Mouse (Mus musculus) liver, embryonic 15.5 days (tissue): Measurements from ENCODE around the gene Pacs1. TPM values are rescaled to one million over a fixed set of nuclear protein-coding genes. Genes with fewer than 3 reads are reported as not detected.
"Not testable (repeated sequence)": the region's sequence is repeated elsewhere in the genome, so short reads cannot be mapped to it uniquely, and the experiment has no call there.

Experiments
- ATAC-seq: fragments of 200-750 bp; cut with Nextera tagmentation; 2 replicates; pipeline ENCODE4 v1.8.0; 2017; ENCODE audit warnings: moderate number of reproducible peaks, mild to moderate bottlenecking, moderate library complexity; ENCODE audit not compliant: insufficient read depth
- H3K27ac ChIP-seq: fragments of 300-500 bp; sonication (generic); replicated peaks from 2 replicates; pipeline ENCODE4 v1.5.1; 2015; ENCODE audit warnings: mild to moderate bottlenecking, inconsistent platforms
- H3K27me3 ChIP-seq: fragments of 300-500 bp; sonication (generic); 2 replicates; pipeline ENCODE4 v1.6.1; 2015; ENCODE audit warnings: mild to moderate bottlenecking, inconsistent platforms
- H3K36me3 ChIP-seq: fragments of 300-500 bp; sonication (generic); replicated peaks from 2 replicates; pipeline ENCODE4 v1.6.1; 2015; ENCODE audit warnings: moderate library complexity, mild to moderate bottlenecking, inconsistent platforms
- H3K4me1 ChIP-seq: fragments of 300-500 bp; sonication (generic); replicated peaks from 2 replicates; pipeline ENCODE4 v1.6.1; 2015; ENCODE audit warnings: inconsistent platforms
- H3K4me2 ChIP-seq: fragments of 300-500 bp; sonication (generic); 2 replicates; pipeline ENCODE4 v1.6.1; 2015; ENCODE audit warnings: moderate library complexity, mild to moderate bottlenecking, inconsistent platforms
- H3K4me3 ChIP-seq: fragments of 300-500 bp; sonication (generic); replicated peaks from 2 replicates; pipeline ENCODE4 v1.5.1; 2015; ENCODE audit warnings: mild to moderate bottlenecking, inconsistent platforms
- H3K9ac ChIP-seq: fragments of 300-500 bp; sonication (generic); 2 replicates; pipeline ENCODE4 v1.6.1; 2015; ENCODE audit warnings: moderate library complexity, mild to moderate bottlenecking, inconsistent platforms
- H3K9me3 ChIP-seq: fragments of 300-500 bp; sonication (generic); replicated peaks from 2 replicates; pipeline ENCODE4 v1.6.1; 2016; ENCODE audit warnings: inconsistent platforms
- WGBS: fragments of 180-500 bp; shearing (Covaris S2); methylation state at CpG from one replicate; pipeline ENCODE4 v1.1.7; 2015; ENCODE audit warnings: mixed read lengths; ENCODE audit not compliant: insufficient replicate concordance; 5-methylcytosine and 5-hydroxymethylcytosine counted together
- polyA plus RNA-seq: library from polyadenylated mRNA; unstranded; fragments of >200 nt; fragmentation: Nextera tagmentation; extraction: Ambion mirVana; gene quantifications from 2 replicates; pipeline ENCODE4 v1.2.1, GENCODE M21; 2015

Gene Pacs1
- polyA plus RNA-seq, 1 experiment from 2014 or later, result 8.6 TPM

GRCm38 (mm10) chr19:5097521-5098362 is 175.2 kb downstream of the Pacs1 start:
- no peak overlapping the region for H3K27ac ChIP-seq
- peak overlapping the region; percentile 42; the same call in 1 of the 2 replicates for H3K9ac ChIP-seq
- H3K27me3 ChIP-seq, result peaks cover 36% of the 10 kb centered on the region
- H3K36me3 ChIP-seq, result peaks cover 37% of the 10 kb centered on the region
- peak overlapping the region; percentile 85 for H3K4me2 ChIP-seq
- ATAC-seq, result no peak
- H3K4me1 ChIP-seq, result peaks cover 41% of the 10 kb centered on the region
- WGBS, result 10% methylated on average over 30 of the region's 31 CpGs
- H3K4me3 ChIP-seq, result peak overlapping the region; percentile 49
- no peaks in the 10 kb centered on the region for H3K9me3 ChIP-seq

GRCm38 (mm10) chr19:5095887-5096474 is 176.9 kb downstream of the Pacs1 start:
- H3K36me3 ChIP-seq, result peaks cover 29% of the 10 kb centered on the region
- H3K27ac ChIP-seq, result no peak overlapping the region
- no peak for ATAC-seq
- H3K9me3 ChIP-seq, result no peaks in the 10 kb centered on the region
- 13% methylated on average over 9 of the region's 9 CpGs for WGBS
- H3K9ac ChIP-seq, result no peak overlapping the region
- H3K4me2 ChIP-seq, result no peak overlapping the region
- H3K4me1 ChIP-seq, result peaks cover 41% of the 10 kb centered on the region
- no peak overlapping the region for H3K4me3 ChIP-seq
- H3K27me3 ChIP-seq, result peaks cover 36% of the 10 kb centered on the region

- Histone ChIP-seq H3K27ac (no peak overlapping the region), H3K9me3 (no peaks in the 10 kb centered on the region), H3K4me3 (no peak overlapping the region), H3K27me3 (peaks cover 36% of the 10 kb centered on the region), H3K4me1 (peaks cover 41% of the 10 kb centered on the region), H3K9ac (no peak overlapping the region), H3K36me3 (peaks cover 24% of the 10 kb centered on the region), H3K4me2 (no peak overlapping the region)
- ATAC-seq, result no peak
- 43% methylated on average over 11 of the region's 11 CpGs for WGBS
Observed at GRCm38 (mm10) chr19:5094746-5095417, 178.0 kb downstream of the Pacs1 start.

- Histone ChIP-seq H3K36me3 (peaks cover 18% of the 10 kb centered on the region), H3K4me2 (no peak overlapping the region), H3K4me1 (peaks cover 45% of the 10 kb centered on the region), H3K27me3 (peaks cover 36% of the 10 kb centered on the region), H3K27ac (no peak overlapping the region), H3K4me3 (no peak overlapping the region), H3K9ac (no peak overlapping the region), H3K9me3 (no peaks in the 10 kb centered on the region)
- WGBS, result under 1% methylated on average over 21 of the region's 21 CpGs
- peak; percentile 32 for ATAC-seq
Observed at GRCm38 (mm10) chr19:5094243-5094632, 178.7 kb downstream of the Pacs1 start.

GRCm38 (mm10) chr19:5093481-5094242 is 179.3 kb downstream of the Pacs1 start:
- 65% methylated on average over 12 of the region's 12 CpGs for WGBS
- Histone ChIP-seq H3K9me3 (no peaks in the 10 kb centered on the region), H3K4me1 (peaks cover 46% of the 10 kb centered on the region), H3K27me3 (peaks cover 36% of the 10 kb centered on the region), H3K27ac (no peak overlapping the region), H3K4me2 (no peak overlapping the region), H3K36me3 (peaks cover 15% of the 10 kb centered on the region), H3K4me3 (no peak overlapping the region), H3K9ac (no peak overlapping the region)
- no peak for ATAC-seq

GRCm38 (mm10) chr19:5092083-5092482 is 180.8 kb downstream of the Pacs1 start:
- Histone ChIP-seq H3K27ac (no peak overlapping the region), H3K36me3 (peaks cover 15% of the 10 kb centered on the region), H3K27me3 (peaks cover 36% of the 10 kb centered on the region), H3K9me3 (no peaks in the 10 kb centered on the region), H3K4me3 (no peak overlapping the region), H3K4me2 (no peak overlapping the region), H3K9ac (no peak overlapping the region), H3K4me1 (peaks cover 47% of the 10 kb centered on the region)
- 76% methylated on average over 10 of the region's 10 CpGs for WGBS
- no peak for ATAC-seq

GRCm38 (mm10) chr19:5089324-5089723 is 183.6 kb downstream of the Pacs1 start:
- no peaks in the 10 kb centered on the region for H3K9me3 ChIP-seq
- peak overlapping the region; percentile 93 for H3K4me2 ChIP-seq
- H3K9ac ChIP-seq, result peak overlapping the region; percentile 79; the same call in 1 of the 2 replicates
- H3K36me3 ChIP-seq, result peaks cover 15% of the 10 kb centered on the region
- H3K4me3 ChIP-seq, result peak overlapping the region; percentile 84
- no peak for ATAC-seq
- WGBS, result 71% methylated on average over 4 of the region's 4 CpGs
- peaks cover 36% of the 10 kb centered on the region for H3K27me3 ChIP-seq
- H3K4me1 ChIP-seq, result peaks cover 46% of the 10 kb centered on the region
- no peak overlapping the region for H3K27ac ChIP-seq

GRCm38 (mm10) chr19:5087884-5088728 is 184.8 kb downstream of the Pacs1 start, which contains the start of gene Yif1a:
TSS of gene Yif1a (plus strand) at chr19:5088538.
- Histone ChIP-seq H3K27me3 (peaks cover 47% of the 10 kb centered on the region), H3K36me3 (peaks cover 15% of the 10 kb centered on the region), H3K4me1 (peaks cover 38% of the 10 kb centered on the region), H3K27ac (peak within 1 kb of the TSS; percentile 86), H3K9me3 (no peaks in the 10 kb centered on the region), H3K4me3 (peak within 1 kb of the TSS; percentile 84), H3K4me2 (peak within 1 kb of the TSS; percentile 93), H3K9ac (peak within 1 kb of the TSS; percentile 79)
- ATAC-seq, result peak; percentile 89
- under 1% methylated on average over 58 of the region's 58 CpGs for WGBS

- H3K27ac ChIP-seq, H3K4me2 ChIP-seq, H3K36me3 ChIP-seq, H3K9ac ChIP-seq, H3K4me3 ChIP-seq, ATAC-seq, H3K9me3 ChIP-seq: not testable (repeated sequence)
- Histone ChIP-seq H3K4me1 (peaks cover 38% of the 10 kb centered on the region), H3K27me3 (peaks cover 63% of the 10 kb centered on the region)
- WGBS, result 52% methylated on average over 4 of the region's 4 CpGs
Observed at GRCm38 (mm10) chr19:5086533-5086932, 186.4 kb downstream of the Pacs1 start.
